Mouse (Mus musculus): ENCODE data around the gene Sbno2.

DNA sequence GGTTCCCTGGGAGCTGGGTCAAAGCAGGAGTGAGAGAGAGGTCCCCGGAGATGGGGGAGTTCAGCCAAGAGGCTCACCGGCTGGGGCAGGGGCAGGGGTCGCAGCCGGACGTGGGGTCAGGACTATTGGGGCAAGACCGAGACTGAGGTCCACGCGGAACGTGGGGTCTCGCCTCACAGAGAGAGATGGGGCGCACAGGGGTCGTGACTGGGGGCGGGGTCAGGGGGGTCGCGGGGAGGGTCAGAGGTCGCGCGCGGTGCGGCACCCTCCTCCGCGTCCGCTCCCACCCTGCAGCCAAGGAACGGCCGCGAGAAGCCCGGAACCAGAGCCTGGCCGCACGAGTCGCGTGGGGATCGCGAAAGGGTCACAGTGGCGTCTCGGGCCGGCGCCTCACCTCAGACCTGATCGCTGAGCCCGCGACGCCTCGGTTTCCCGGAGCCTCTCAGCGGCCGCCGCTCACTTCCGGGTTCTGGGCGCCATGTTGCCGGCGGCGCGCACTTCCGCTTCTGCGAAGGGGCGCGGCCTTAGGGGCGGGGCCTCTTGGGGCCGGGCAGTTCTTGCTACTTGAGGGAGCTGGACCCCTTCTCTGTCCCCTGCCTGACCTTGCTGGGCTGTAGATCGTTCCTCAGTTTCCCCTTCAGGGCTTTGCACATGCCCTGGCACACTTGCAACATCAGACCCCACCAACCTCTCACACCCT is 3.0 kb downstream of the Sbno2 start:
- TF ChIP-seq POLR2A (IDR thresholded peaks at IDR 0.05; ENCODE audit: insufficient read depth, low read depth, low read length): peak; percentile 69; the same call in 1 of the 2 replicates
- no peak for TF ChIP-seq CTCF (IDR thresholded peaks at IDR 0.05)
